Mouse (Mus musculus) lung, postnatal 0 days (tissue): ENCODE measurements around the gene BC025920.

ENCODE experiments used
- CTCF ChIP-seq: IDR thresholded peaks from 2 replicates; pipeline ENCODE4 v1.5.1; 2016; ENCODE audit warnings: antibody characterized with exemption, mild to moderate bottlenecking
- EP300 ChIP-seq: IDR thresholded peaks from 2 replicates; pipeline ENCODE4 v1.6.1; 2016; ENCODE audit warnings: antibody characterized with exemption, mild to moderate bottlenecking, control low read depth

GRCm38 (mm10) chr10:81633253-81634099 is 27.4 kb downstream of the BC025920 start:
- TF ChIP-seq CTCF (no peak), EP300 (no peak)
